Mouse (Mus musculus): ENCODE data around the gene Ssbp2. TPM values are rescaled to one million over a fixed set of nuclear protein-coding genes. Genes with fewer than 3 reads are reported as not detected.
A peak's percentile ranks its signal among the peaks of the same experiment; 100 is the strongest.

Ssbp2 gene
- polyA plus RNA-seq, 1 experiment, result 107 TPM

DNA sequence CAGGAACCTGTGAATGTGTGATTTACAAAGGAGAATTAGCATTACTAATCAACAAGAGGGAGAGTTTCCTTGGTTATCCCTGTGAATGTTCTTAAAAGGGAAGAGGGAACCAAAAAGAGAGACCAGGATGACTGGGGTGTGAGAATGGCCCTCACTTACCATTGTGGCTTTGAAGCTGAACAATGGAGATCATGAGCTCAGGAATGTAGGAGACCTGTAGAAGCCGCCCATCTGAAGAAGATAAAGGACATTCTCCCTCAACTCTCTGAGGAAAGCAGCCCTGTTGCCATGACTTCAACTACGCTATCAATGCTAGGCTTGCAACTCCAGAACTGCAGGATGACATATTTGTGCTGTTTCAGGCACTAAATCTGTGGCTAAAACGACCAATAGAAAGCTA lies 22.2 kb upstream of the Ssbp2 start:
- Histone ChIP-seq H3K4me3 (ENCODE audit: insufficient read depth, low read length) (no peak overlapping the region), H3K27ac (ENCODE audit: insufficient read depth, low read length) (no peak overlapping the region), H3K4me1 (ENCODE audit: control insufficient read depth, insufficient read depth, low read length) (0 out of 2 replicates have a peak, but pooled peaks cover 2% of the 10 kb centered on the region)
- no peak for TF ChIP-seq POLR2A (IDR thresholded peaks at IDR 0.05; ENCODE audit: extremely low read depth, insufficient read depth, low read length)

DNA sequence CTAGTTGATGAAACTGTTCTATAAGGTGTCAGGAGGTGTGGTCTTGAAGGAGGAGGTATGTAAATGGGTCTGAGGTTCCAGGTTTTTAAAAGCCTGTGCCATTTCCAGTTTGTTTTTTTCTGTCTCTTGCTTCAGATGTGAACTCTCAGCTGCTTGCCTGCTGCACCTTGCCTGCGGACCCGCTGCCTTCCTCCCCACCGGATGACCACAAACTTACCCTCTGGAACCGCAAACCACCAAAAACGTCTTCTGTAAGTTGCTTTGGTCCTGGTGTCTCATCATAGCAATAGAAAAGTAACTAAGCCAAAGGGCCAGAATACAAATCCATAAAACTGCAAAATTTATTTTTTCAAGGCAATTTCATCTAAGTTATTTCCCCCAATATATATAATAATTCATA lies 18.6 kb upstream of the Ssbp2 start:
- no peak overlapping the region for H3K27ac ChIP-seq (ENCODE audit: insufficient read depth, low read length)
- H3K4me3 ChIP-seq (ENCODE audit: insufficient read depth, low read length), result no peak overlapping the region
- H3K4me1 ChIP-seq (ENCODE audit: control insufficient read depth, insufficient read depth, low read length), result no peaks in the 10 kb centered on the region; the same call in 1 of the 2 replicates
- TF ChIP-seq CTCF (IDR thresholded peaks at IDR 0.05; ENCODE audit: extremely low read depth, insufficient read depth, low read length) (no peak), POLR2A (IDR thresholded peaks at IDR 0.05; ENCODE audit: extremely low read depth, insufficient read depth, low read length) (no peak)

DNA sequence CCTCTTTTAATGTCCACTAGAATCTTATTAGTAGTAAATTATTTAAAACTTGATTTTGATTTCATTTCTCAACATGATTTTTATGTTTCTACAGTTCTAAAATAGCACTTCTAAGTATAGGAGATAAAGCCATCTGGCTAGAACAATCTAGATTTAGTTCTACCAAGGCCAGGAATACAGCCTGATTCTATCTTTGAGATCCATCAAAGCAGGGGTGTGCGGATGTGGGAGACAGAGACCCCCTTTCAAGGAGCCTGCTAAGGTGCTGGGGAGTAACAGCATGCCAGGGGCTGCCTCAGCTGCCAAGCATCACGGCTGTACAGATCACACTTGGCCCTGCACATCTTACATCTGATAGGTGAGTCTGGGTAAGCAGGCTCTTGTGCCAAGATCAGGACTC lies 13.4 kb upstream of the Ssbp2 start:
- Histone ChIP-seq H3K4me3 (ENCODE audit: insufficient read depth, low read length) (no peak overlapping the region), H3K27ac (ENCODE audit: insufficient read depth, low read length) (0 out of 2 replicates have a peak overlapping the region, but pooled peaks have one; percentile 51), H3K4me1 (ENCODE audit: control insufficient read depth, insufficient read depth, low read length) (peaks cover 3% of the 10 kb centered on the region)
- TF ChIP-seq CTCF (IDR thresholded peaks at IDR 0.05; ENCODE audit: extremely low read depth, insufficient read depth, low read length) (no peak), POLR2A (IDR thresholded peaks at IDR 0.05; ENCODE audit: extremely low read depth, insufficient read depth, low read length) (no peak)

- TF ChIP-seq POLR2A (IDR thresholded peaks at IDR 0.05; ENCODE audit: extremely low read depth, insufficient read depth, low read length), result no peak
- no peak for TF ChIP-seq CTCF (IDR thresholded peaks at IDR 0.05; ENCODE audit: extremely low read depth, insufficient read depth, low read length)
- no peak overlapping the region for H3K4me3 ChIP-seq (ENCODE audit: insufficient read depth, low read length)
- peaks cover 3% of the 10 kb centered on the region for H3K4me1 ChIP-seq (ENCODE audit: control insufficient read depth, insufficient read depth, low read length)
- H3K27ac ChIP-seq (ENCODE audit: insufficient read depth, low read length), result no peak overlapping the region
Observed at GRCm38 (mm10) chr13:91448936-91449335, 11.1 kb upstream of the Ssbp2 start.

DNA sequence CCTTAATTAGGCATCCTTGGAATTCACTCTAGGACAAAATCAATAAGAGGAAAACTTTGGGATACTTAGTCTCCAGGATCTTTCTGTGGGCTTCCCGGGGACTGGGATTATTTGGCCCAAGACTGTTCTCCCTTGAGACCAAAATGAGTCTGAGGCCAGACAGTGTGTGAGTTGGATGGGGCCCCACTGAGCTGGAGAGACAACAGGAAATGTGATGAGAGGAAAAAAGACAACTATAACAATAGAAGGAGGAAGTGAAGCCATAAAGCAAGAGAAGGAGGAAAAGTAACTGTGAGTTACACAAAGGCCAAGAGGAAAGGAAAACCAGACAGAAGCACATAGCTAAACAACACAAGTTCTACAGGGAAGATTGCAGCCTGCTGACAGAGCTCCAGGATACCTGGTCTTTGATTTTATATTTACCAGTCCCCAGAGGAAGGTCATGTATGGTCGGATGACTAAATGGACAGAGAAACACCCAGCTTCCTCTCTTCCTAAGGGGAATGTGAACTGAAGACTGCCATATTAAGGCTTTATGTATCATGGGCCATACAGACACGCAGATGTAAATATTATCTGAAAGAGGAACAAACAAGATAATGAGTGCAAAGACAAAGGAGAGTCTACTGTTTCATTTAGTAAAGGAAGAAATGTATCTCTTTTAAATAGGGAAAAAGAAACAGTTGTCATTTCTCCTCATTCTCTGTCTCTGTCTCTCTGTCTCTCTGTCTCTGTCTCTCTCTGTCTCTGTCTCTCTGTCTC lies 8.5 kb upstream of the Ssbp2 start:
- Histone ChIP-seq H3K4me1 (ENCODE audit: control insufficient read depth, insufficient read depth, low read length) (peaks cover 3% of the 10 kb centered on the region), H3K4me3 (ENCODE audit: insufficient read depth, low read length) (no peak overlapping the region), H3K27ac (ENCODE audit: insufficient read depth, low read length) (no peak overlapping the region)
- TF ChIP-seq CTCF (IDR thresholded peaks at IDR 0.05; ENCODE audit: extremely low read depth, insufficient read depth, low read length) (no peak), POLR2A (IDR thresholded peaks at IDR 0.05; ENCODE audit: extremely low read depth, insufficient read depth, low read length) (no peak)

GRCm38 (mm10) chr13:91452269-91452668 lies 7.8 kb upstream of the Ssbp2 start:
- no peak overlapping the region for H3K27ac ChIP-seq (ENCODE audit: insufficient read depth, low read length)
- TF ChIP-seq POLR2A (IDR thresholded peaks at IDR 0.05; ENCODE audit: extremely low read depth, insufficient read depth, low read length), result no peak
- no peak for TF ChIP-seq CTCF (IDR thresholded peaks at IDR 0.05; ENCODE audit: extremely low read depth, insufficient read depth, low read length)
- no peaks in the 10 kb centered on the region for H3K4me1 ChIP-seq (ENCODE audit: control insufficient read depth, insufficient read depth, low read length)
- no peak overlapping the region for H3K4me3 ChIP-seq (ENCODE audit: insufficient read depth, low read length)

DNA sequence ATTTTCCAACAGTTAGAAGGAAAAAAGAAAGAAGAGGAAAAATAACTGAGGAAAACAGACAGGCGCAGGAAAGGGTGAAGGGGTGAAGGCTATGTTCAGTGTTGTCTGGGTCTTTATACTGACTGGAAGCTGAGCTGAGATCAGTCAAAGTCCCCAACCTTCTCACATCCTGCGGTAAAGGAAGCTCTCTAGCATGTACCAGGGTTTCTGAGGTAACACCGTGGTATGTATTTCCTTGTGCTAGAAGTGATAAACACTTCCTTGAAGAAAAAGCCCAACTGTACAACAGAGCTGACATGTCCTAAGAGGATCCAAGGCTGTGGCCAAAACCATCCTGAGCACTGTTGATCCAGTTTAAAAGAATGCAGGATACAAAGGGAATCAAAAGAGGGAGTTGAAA lies 6.8 kb upstream of the Ssbp2 start:
- Histone ChIP-seq H3K4me3 (ENCODE audit: insufficient read depth, low read length) (no peak overlapping the region), H3K27ac (ENCODE audit: insufficient read depth, low read length) (no peak overlapping the region), H3K4me1 (ENCODE audit: control insufficient read depth, insufficient read depth, low read length) (no peaks in the 10 kb centered on the region)
- TF ChIP-seq CTCF (IDR thresholded peaks at IDR 0.05; ENCODE audit: extremely low read depth, insufficient read depth, low read length), result no peak
- no peak for TF ChIP-seq POLR2A (IDR thresholded peaks at IDR 0.05; ENCODE audit: extremely low read depth, insufficient read depth, low read length)

- no peak overlapping the region for H3K4me3 ChIP-seq (ENCODE audit: insufficient read depth, low read length)
- H3K4me1 ChIP-seq (ENCODE audit: control insufficient read depth, insufficient read depth, low read length), result peaks cover 5% of the 10 kb centered on the region; the same call in 1 of the 2 replicates
- TF ChIP-seq CTCF (IDR thresholded peaks at IDR 0.05; ENCODE audit: extremely low read depth, insufficient read depth, low read length), result no peak
- TF ChIP-seq POLR2A (IDR thresholded peaks at IDR 0.05; ENCODE audit: extremely low read depth, insufficient read depth, low read length), result no peak
- no peak overlapping the region for H3K27ac ChIP-seq (ENCODE audit: insufficient read depth, low read length)
Observed at GRCm38 (mm10) chr13:91456041-91456440, 4.0 kb upstream of the Ssbp2 start.

DNA sequence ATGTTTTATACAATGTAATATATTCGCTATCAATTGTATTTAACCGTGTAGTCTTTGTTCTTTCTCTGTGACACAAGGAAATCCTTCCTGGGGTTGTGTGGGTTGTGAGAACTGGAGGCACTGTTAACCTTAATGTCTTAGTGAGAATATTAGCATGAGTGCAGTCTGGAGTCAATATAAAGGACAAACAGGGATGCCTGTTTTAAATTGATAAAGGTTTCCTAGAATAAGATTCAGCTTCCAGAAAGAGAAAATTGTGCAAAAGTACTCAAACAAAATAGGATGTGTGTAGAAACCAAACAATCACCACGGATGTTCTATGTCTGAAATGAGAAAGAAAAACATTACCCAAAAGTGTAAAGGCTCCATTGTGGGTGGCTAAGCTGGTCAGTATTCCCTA lies 3.3 kb upstream of the Ssbp2 start:
- Histone ChIP-seq H3K4me1 (ENCODE audit: control insufficient read depth, insufficient read depth, low read length) (peaks cover 5% of the 10 kb centered on the region; the same call in 1 of the 2 replicates), H3K27ac (ENCODE audit: insufficient read depth, low read length) (no peak overlapping the region), H3K4me3 (ENCODE audit: insufficient read depth, low read length) (no peak overlapping the region)
- TF ChIP-seq CTCF (IDR thresholded peaks at IDR 0.05; ENCODE audit: extremely low read depth, insufficient read depth, low read length), result no peak
- TF ChIP-seq POLR2A (IDR thresholded peaks at IDR 0.05; ENCODE audit: extremely low read depth, insufficient read depth, low read length), result no peak

GRCm38 (mm10) chr13:91457974-91458373 lies 2.1 kb upstream of the Ssbp2 start:
- Histone ChIP-seq H3K4me3 (ENCODE audit: insufficient read depth, low read length) (no peak overlapping the region), H3K27ac (ENCODE audit: insufficient read depth, low read length) (no peak overlapping the region), H3K4me1 (ENCODE audit: control insufficient read depth, insufficient read depth, low read length) (peaks cover 7% of the 10 kb centered on the region; the same call in 1 of the 2 replicates)
- TF ChIP-seq POLR2A (IDR thresholded peaks at IDR 0.05; ENCODE audit: extremely low read depth, insufficient read depth, low read length), result no peak
- TF ChIP-seq CTCF (IDR thresholded peaks at IDR 0.05; ENCODE audit: extremely low read depth, insufficient read depth, low read length), result no peak

Data from cortical plate, adult 2 months (tissue).